Mouse (Mus musculus) MEL (cell line): ENCODE results near the gene Gm13694. TPM values are rescaled to one million over a fixed set of nuclear protein-coding genes. Genes with fewer than 3 reads are reported as not detected.

Experiments
- DNase-seq: peaks from one replicate; pipeline ENCODE4 v3.0.0; 2011; ENCODE audit warnings: low read depth, low spot score
- H3K27ac ChIP-seq: 2 replicates; pipeline ENCODE4 v1.5.1; 2012; ENCODE audit warnings: low read depth, mild to moderate bottlenecking, control low read depth, low read length, moderate library complexity; ENCODE audit not compliant: control insufficient read depth
- H3K27me3 ChIP-seq, 2 experiments: fragments of 150-350 bp in 1 of 2; sonication (generic) in 1 of 2; 2 replicates each; pipeline ENCODE4 v1.6.1; 2012; ENCODE audit warnings: low read length in 2 of 2, mild to moderate bottlenecking in 2 of 2, improper control_type of control experiment in 1 of 2, moderate library complexity in 1 of 2; ENCODE audit not compliant: insufficient read depth in 2 of 2, control insufficient read depth in 1 of 2
- H3K36me3 ChIP-seq, 2 experiments: 2 replicates each; pipeline ENCODE4 v1.6.1; 2012 to 2014; ENCODE audit warnings: low read length in 2 of 2, improper control_type of control experiment in 1 of 2, inconsistent platforms in 1 of 2, mild to moderate bottlenecking in 1 of 2; ENCODE audit not compliant: insufficient read depth in 2 of 2, control insufficient read depth in 1 of 2
- H3K4me1 ChIP-seq, 2 experiments: fragments of 150-350 bp in 1 of 2; sonication (generic) in 1 of 2; 2 replicates each; pipeline ENCODE4 v1.6.1; 2012; ENCODE audit warnings: low read length in 2 of 2, improper control_type of control experiment in 1 of 2, mild to moderate bottlenecking in 1 of 2; ENCODE audit not compliant: insufficient read depth in 2 of 2, control insufficient read depth in 1 of 2
- H3K4me3 ChIP-seq, 2 experiments: fragments of 150-350 bp in 1 of 2; sonication (generic) in 1 of 2; 2 replicates each; pipeline ENCODE4 v1.5.1; 2012; ENCODE audit warnings: low read depth in 2 of 2, low read length in 2 of 2, mild to moderate bottlenecking in 2 of 2, moderate library complexity in 2 of 2, control low read depth in 1 of 2, improper control_type of control experiment in 1 of 2; ENCODE audit not compliant: control insufficient read depth in 1 of 2, insufficient read depth in 1 of 2
- H3K79me2 ChIP-seq: 2 replicates; pipeline ENCODE4 v1.6.1; 2012; ENCODE audit warnings: mild to moderate bottlenecking, low read length, moderate library complexity; ENCODE audit not compliant: control insufficient read depth, poor library complexity, insufficient read depth
- H3K9ac ChIP-seq: 2 replicates; pipeline ENCODE4 v1.6.1; 2012; ENCODE audit warnings: low read depth, mild to moderate bottlenecking, control low read depth, low read length, moderate library complexity; ENCODE audit not compliant: control insufficient read depth, poor library complexity, severe bottlenecking
- H3K9me3 ChIP-seq: fragments of 150-350 bp; sonication (generic); replicated peaks from 2 replicates; pipeline ENCODE4 v1.6.1; 2012; ENCODE audit warnings: mild to moderate bottlenecking, low read length, improper control_type of control experiment, moderate library complexity; ENCODE audit not compliant: insufficient read depth
- CHD1 ChIP-seq: IDR thresholded peaks from 2 replicates; pipeline ENCODE4 v1.6.1; 2012; ENCODE audit warnings: low read depth, mild to moderate bottlenecking, inconsistent platforms, low read length, improper control_type of control experiment
- CHD2 ChIP-seq: IDR thresholded peaks from 2 replicates; pipeline ENCODE4 v1.6.1; 2011; ENCODE audit warnings: low read length, improper control_type of control experiment
- ELF1 ChIP-seq: IDR thresholded peaks from 2 replicates; pipeline ENCODE4 v1.6.1; 2014; ENCODE audit warnings: low read depth, mild to moderate bottlenecking, inconsistent platforms, low read length, improper control_type of control experiment, moderate library complexity
- ETS1 ChIP-seq: IDR thresholded peaks from 2 replicates; pipeline ENCODE4 v1.6.1; 2012; ENCODE audit warnings: low read depth, mild to moderate bottlenecking, inconsistent platforms, low read length, improper control_type of control experiment, moderate library complexity
- GABPA ChIP-seq: IDR thresholded peaks from 2 replicates; pipeline ENCODE4 v1.6.1; 2012; ENCODE audit warnings: low read depth, mild to moderate bottlenecking, inconsistent platforms, low read length, improper control_type of control experiment, moderate library complexity
- GATA1 ChIP-seq: IDR thresholded peaks from 2 replicates; pipeline ENCODE4 v1.6.1; 2011; ENCODE audit warnings: low read depth, low read length, improper control_type of control experiment
- HCFC1 ChIP-seq: IDR thresholded peaks from 2 replicates; pipeline ENCODE4 v1.6.1; 2012; ENCODE audit warnings: low read depth, mild to moderate bottlenecking, inconsistent platforms, low read length, improper control_type of control experiment, moderate library complexity
- JUND ChIP-seq: IDR thresholded peaks from 2 replicates; pipeline ENCODE4 v1.6.1; 2011; ENCODE audit warnings: low read depth, mild to moderate bottlenecking, improper control_type of control experiment, low read length
- MAFK ChIP-seq: IDR thresholded peaks from 2 replicates; pipeline ENCODE4 v1.6.1; 2011; ENCODE audit warnings: low read depth, mild to moderate bottlenecking, low read length, improper control_type of control experiment, borderline replicate concordance
- MAZ ChIP-seq: IDR thresholded peaks from 2 replicates; pipeline ENCODE4 v1.6.1; 2012; ENCODE audit warnings: low read depth, mild to moderate bottlenecking, inconsistent platforms, low read length, improper control_type of control experiment
- MEF2A ChIP-seq: IDR thresholded peaks from 2 replicates; pipeline ENCODE4 v1.6.1; 2014; ENCODE audit warnings: low read depth, mild to moderate bottlenecking, inconsistent platforms, low read length, improper control_type of control experiment; ENCODE audit not compliant: poor library complexity, insufficient replicate concordance, severe bottlenecking; ENCODE audit errors: extremely low read depth
- MYC ChIP-seq: IDR thresholded peaks from 2 replicates; pipeline ENCODE4 v1.6.1; 2011; ENCODE audit warnings: low read depth, mild to moderate bottlenecking, low read length, improper control_type of control experiment, moderate library complexity
- NELFE ChIP-seq: IDR thresholded peaks from 2 replicates; pipeline ENCODE4 v1.6.1; 2011; ENCODE audit warnings: low read depth, low read length, improper control_type of control experiment
- NRF1 ChIP-seq: IDR thresholded peaks from 2 replicates; pipeline ENCODE4 v1.6.1; 2014; ENCODE audit warnings: low read depth, mild to moderate bottlenecking, inconsistent platforms, low read length, improper control_type of control experiment, moderate library complexity; ENCODE audit not compliant: poor library complexity, insufficient read depth, severe bottlenecking
- POLR2A ChIP-seq, 2 experiments: IDR thresholded peaks; 2 replicates each; pipeline ENCODE4 v1.6.1; 2011 to 2012; ENCODE audit warnings: low read length in 2 of 2, mild to moderate bottlenecking in 2 of 2, control low read depth in 1 of 2, improper control_type of control experiment in 1 of 2, low read depth in 1 of 2, moderate library complexity in 1 of 2; ENCODE audit not compliant: control insufficient read depth in 1 of 2, insufficient read depth in 1 of 2, poor library complexity in 1 of 2
- POLR2AphosphoS2 ChIP-seq: IDR thresholded peaks from 2 replicates; pipeline ENCODE4 v1.6.1; 2011; ENCODE audit warnings: low read length, improper control_type of control experiment
- RCOR1 ChIP-seq: IDR thresholded peaks from 2 replicates; pipeline ENCODE4 v1.6.1; 2012; ENCODE audit warnings: low read depth, mild to moderate bottlenecking, inconsistent platforms, low read length, improper control_type of control experiment
- SIN3A ChIP-seq: IDR thresholded peaks from 2 replicates; pipeline ENCODE4 v1.6.1; 2012; ENCODE audit warnings: low read length, improper control_type of control experiment, inconsistent platforms
- SMC3 ChIP-seq: IDR thresholded peaks from 2 replicates; pipeline ENCODE4 v1.6.1; 2011; ENCODE audit warnings: low read depth, low read length, improper control_type of control experiment
- TAL1 ChIP-seq: IDR thresholded peaks from 2 replicates; pipeline ENCODE4 v1.6.1; 2012; ENCODE audit warnings: mild to moderate bottlenecking, inconsistent platforms, low read length, moderate library complexity, mixed read lengths
- UBTF ChIP-seq: IDR thresholded peaks from 2 replicates; pipeline ENCODE4 v1.6.1; 2012; ENCODE audit warnings: low read depth, mild to moderate bottlenecking, inconsistent platforms, low read length, improper control_type of control experiment, moderate library complexity, borderline replicate concordance; ENCODE audit not compliant: insufficient read depth
- USF1 ChIP-seq: IDR thresholded peaks from 2 replicates; pipeline ENCODE4 v1.6.1; 2014; ENCODE audit warnings: low read depth, mild to moderate bottlenecking, inconsistent platforms, low read length, improper control_type of control experiment, moderate library complexity
- USF2 ChIP-seq, 2 experiments: IDR thresholded peaks; 2 replicates each; pipeline ENCODE4 v1.6.1; 2011 to 2012; ENCODE audit warnings: improper control_type of control experiment in 2 of 2, low read length in 2 of 2, borderline replicate concordance in 1 of 2, inconsistent platforms in 1 of 2, low read depth in 1 of 2, mild to moderate bottlenecking in 1 of 2; ENCODE audit not compliant: insufficient read depth in 1 of 2
- ZC3H11A ChIP-seq: IDR thresholded peaks from 2 replicates; pipeline ENCODE4 v1.6.1; 2012; ENCODE audit warnings: low read depth, mild to moderate bottlenecking, inconsistent platforms, low read length, improper control_type of control experiment
- ZMIZ1 ChIP-seq: IDR thresholded peaks from 2 replicates; pipeline ENCODE4 v1.6.1; 2012; ENCODE audit warnings: low read depth, mild to moderate bottlenecking, inconsistent platforms, low read length, improper control_type of control experiment, moderate library complexity
- polyA plus RNA-seq, 2 experiments: library from polyadenylated mRNA; stranded (reverse) in 1 of 2; unstranded in 1 of 2; fragments of >175 nt in 1 of 2; fragments of >200 nt in 1 of 2; gene quantifications; 2 replicates each; pipeline versions ENCODE4 v1.2.1 to v1.2.4; 2012; ENCODE audit warnings: low replicate concordance in 2 of 2, low read depth in 1 of 2; ENCODE audit not compliant: insufficient read length in 2 of 2, insufficient read depth in 1 of 2, missing spikeins in 1 of 2
- total RNA-seq: library from RNA; depleted of rRNA; stranded (reverse); fragments of 300-350 nt; gene quantifications from 2 replicates; pipeline ENCODE4 v1.2.3, GENCODE M21; 2012

Gm13694 gene
- total and polyA plus RNA-seq, 3 experiments = 0.08 TPM; not detected in 1

DNA sequence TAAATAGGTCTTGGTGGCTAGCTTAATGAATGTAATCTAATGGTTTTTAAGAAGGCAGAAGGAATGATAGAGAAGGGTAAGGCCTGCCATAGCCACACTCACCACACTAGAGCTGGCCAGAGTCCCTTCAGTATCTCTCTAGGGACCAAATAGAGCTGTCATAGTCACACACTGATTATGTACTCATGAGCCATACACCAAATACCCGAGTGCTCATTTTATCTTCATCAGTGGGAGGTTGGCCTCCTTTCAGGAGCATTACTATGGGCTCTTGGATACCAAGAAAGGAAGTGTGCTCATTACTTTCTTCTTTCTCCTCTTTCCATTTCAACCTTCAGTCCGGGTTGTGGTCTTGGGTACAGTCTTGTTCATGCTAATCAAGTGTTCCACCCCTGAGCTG, 43.2 kb downstream of the Gm13694 start:
- no peaks in the 10 kb centered on the region for H3K36me3 ChIP-seq
- no peak overlapping the region for H3K4me3 ChIP-seq
- H3K4me1 ChIP-seq = no peaks in the 10 kb centered on the region
- no peak overlapping the region for H3K9ac ChIP-seq
- H3K9me3 ChIP-seq = no peaks in the 10 kb centered on the region
- DNase-seq = peak; percentile 9
- H3K79me2 ChIP-seq = no peaks in the 10 kb centered on the region
- no peaks in the 10 kb centered on the region for H3K27me3 ChIP-seq
- TF ChIP-seq CHD2 = no peak
- no peak for TF ChIP-seq SMC3
- no peak for TF ChIP-seq MAFK
- TF ChIP-seq ETS1 = no peak
- no peak for TF ChIP-seq POLR2A (IDR thresholded peaks at IDR 0.05; ENCODE audit: control insufficient read depth in 1 of 2, insufficient read depth in 1 of 2, low read depth in 1 of 2, low read length in 2 of 2, poor library complexity in 1 of 2)
- TF ChIP-seq CHD1 = no peak
- TF ChIP-seq HCFC1 = no peak
- TF ChIP-seq RCOR1 = no peak
- no peak for TF ChIP-seq USF1
- no peak for TF ChIP-seq SIN3A
- no peak for TF ChIP-seq ZC3H11A
- no peak for TF ChIP-seq UBTF
- no peak for TF ChIP-seq NELFE
- H3K27ac ChIP-seq = no peak overlapping the region

DNA sequence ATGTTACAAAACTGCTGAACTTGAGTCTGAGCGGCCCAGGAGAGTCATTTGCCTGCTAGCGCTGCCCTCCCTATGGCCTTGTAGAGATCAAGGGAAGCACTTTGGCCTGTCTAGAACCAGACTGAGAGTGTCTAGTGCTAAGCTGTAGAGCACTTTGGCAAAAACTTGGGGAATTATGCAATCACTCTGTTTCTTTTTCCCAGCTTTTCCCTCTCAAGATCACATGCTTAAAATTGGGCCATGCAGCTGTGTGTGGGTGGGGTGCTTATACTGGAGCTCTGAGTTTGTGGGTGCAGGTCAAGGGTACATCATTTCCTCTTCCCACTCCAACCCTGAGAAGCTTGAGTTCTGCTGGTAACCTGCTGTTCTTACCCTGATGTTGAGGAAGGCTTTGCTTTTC, 44.2 kb downstream of the Gm13694 start:
- no peak for DNase-seq

More for the DNA sequence above, 44.2 kb downstream of the Gm13694 start:
- Histone ChIP-seq H3K9me3 (no peaks in the 10 kb centered on the region), H3K4me1 (no peaks in the 10 kb centered on the region), H3K9ac (no peak overlapping the region), H3K27me3 (no peaks in the 10 kb centered on the region)
- no peak for TF ChIP-seq GABPA
- TF ChIP-seq ZMIZ1 = no peak
- no peak for TF ChIP-seq POLR2AphosphoS2
- TF ChIP-seq MEF2A = no peak
- TF ChIP-seq NRF1 = no peak
- no peak for TF ChIP-seq POLR2A (IDR thresholded peaks at IDR 0.05; ENCODE audit: control insufficient read depth in 1 of 2, insufficient read depth in 1 of 2, low read depth in 1 of 2, low read length in 2 of 2, poor library complexity in 1 of 2)
- no peak for TF ChIP-seq USF1
- TF ChIP-seq USF2 (IDR thresholded peaks at IDR 0.05; ENCODE audit: borderline replicate concordance in 1 of 2, insufficient read depth in 1 of 2, low read depth in 1 of 2, low read length in 2 of 2) = no peak
- no peak for TF ChIP-seq TAL1
- TF ChIP-seq ETS1 = no peak
- no peak for TF ChIP-seq MAZ
- no peak for TF ChIP-seq UBTF
- no peak for TF ChIP-seq MAFK
- TF ChIP-seq JUND = no peak
- no peak for TF ChIP-seq MYC
- no peak for TF ChIP-seq ELF1
- no peak for TF ChIP-seq GATA1
- TF ChIP-seq, all 39 proteins: peak for 0
- no peak overlapping the region for H3K27ac ChIP-seq
- no peaks in the 10 kb centered on the region for H3K79me2 ChIP-seq
- H3K36me3 ChIP-seq = no peaks in the 10 kb centered on the region
- H3K4me3 ChIP-seq = no peak overlapping the region
